Mouse (Mus musculus) frontal cortex, postnatal 36 days (tissue): ENCODE measurements around the gene Slc46a2.

Experiments used
- DNase-seq, 2 experiments: peaks; one replicate each; pipeline ENCODE4 v3.0.0; 2022; ENCODE audit warnings: low spot score in 2 of 2

Gene Slc46a2

GRCm38 (mm10) chr4:59891723-59892416 is 23.0 kb downstream of the Slc46a2 start:
- DNase-seq, result no peak

GRCm38 (mm10) chr4:59890086-59890600 is 24.7 kb downstream of the Slc46a2 start:
- DNase-seq, result no peak

GRCm38 (mm10) chr4:59888014-59888413 is 26.8 kb downstream of the Slc46a2 start:
- no peak for DNase-seq

GRCm38 (mm10) chr4:59887011-59887410 is 27.8 kb downstream of the Slc46a2 start:
- DNase-seq, result no peak

- no peak for DNase-seq
Observed at GRCm38 (mm10) chr4:59886281-59886680, 28.6 kb downstream of the Slc46a2 start.

- DNase-seq, result no peak
Observed at GRCm38 (mm10) chr4:59884136-59884696, 30.6 kb downstream of the Slc46a2 start.

- DNase-seq, result no peak
Observed at GRCm38 (mm10) chr4:59881210-59881609, 33.6 kb downstream of the Slc46a2 start.

- DNase-seq, result no peak
Observed at GRCm38 (mm10) chr4:59880725-59881124, 34.1 kb downstream of the Slc46a2 start.

- no peak for DNase-seq
Observed at GRCm38 (mm10) chr4:59879444-59879843, 35.4 kb downstream of the Slc46a2 start.

GRCm38 (mm10) chr4:59878595-59878994 is 36.3 kb downstream of the Slc46a2 start:
- DNase-seq, result no peak

- no peak for DNase-seq
Observed at GRCm38 (mm10) chr4:59877025-59877424, 37.8 kb downstream of the Slc46a2 start.

- DNase-seq, result no peak
Observed at GRCm38 (mm10) chr4:59876570-59876969, 38.3 kb downstream of the Slc46a2 start.

GRCm38 (mm10) chr4:59873830-59874229 is 41.0 kb downstream of the Slc46a2 start:
- no peak for DNase-seq

GRCm38 (mm10) chr4:59873240-59873639 is 41.6 kb downstream of the Slc46a2 start:
- no peak for DNase-seq

- DNase-seq, result peak; percentile 80 to 91
Observed at GRCm38 (mm10) chr4:59870859-59871591, 43.8 kb downstream of the Slc46a2 start.

GRCm38 (mm10) chr4:59870433-59870832 is 44.4 kb downstream of the Slc46a2 start:
- no peak for DNase-seq

GRCm38 (mm10) chr4:59869488-59870057 is 45.3 kb downstream of the Slc46a2 start:
- DNase-seq, result peak in 1 of 2 experiments; percentile 50

- DNase-seq, result peak; percentile 51 to 63
Observed at GRCm38 (mm10) chr4:59868086-59868485, 46.8 kb downstream of the Slc46a2 start.

- no peak for DNase-seq
Observed at GRCm38 (mm10) chr4:59863869-59864268, 51.0 kb downstream of the Slc46a2 start.

- no peak for DNase-seq
Observed at GRCm38 (mm10) chr4:59862335-59862734, 52.5 kb downstream of the Slc46a2 start.

- DNase-seq, result no peak
Observed at GRCm38 (mm10) chr4:59861871-59862270, 53.0 kb downstream of the Slc46a2 start.

- DNase-seq, result no peak
Observed at GRCm38 (mm10) chr4:59860431-59860830, 54.4 kb downstream of the Slc46a2 start.
